Mouse (Mus musculus) MEL (cell line): ENCODE measurements around the gene Pycr1. TPM values are rescaled to one million over a fixed set of nuclear protein-coding genes. Genes with fewer than 3 reads are reported as not detected.
A peak's percentile ranks its signal among the peaks of the same experiment; 100 is the strongest.

Experiments
- DNase-seq: peaks from one replicate; pipeline ENCODE4 v3.0.0; 2011; ENCODE audit warnings: low read depth, low spot score
- H3K27ac ChIP-seq: 2 replicates; pipeline ENCODE4 v1.5.1; 2012; ENCODE audit warnings: low read depth, mild to moderate bottlenecking, control low read depth, low read length, moderate library complexity; ENCODE audit not compliant: control insufficient read depth
- H3K27me3 ChIP-seq, 2 experiments: fragments of 150-350 bp in 1 of 2; sonication (generic) in 1 of 2; 2 replicates each; pipeline ENCODE4 v1.6.1; 2012; ENCODE audit warnings: low read length in 2 of 2, mild to moderate bottlenecking in 2 of 2, improper control_type of control experiment in 1 of 2, moderate library complexity in 1 of 2; ENCODE audit not compliant: insufficient read depth in 2 of 2, control insufficient read depth in 1 of 2
- H3K36me3 ChIP-seq, 2 experiments: 2 replicates each; pipeline ENCODE4 v1.6.1; 2012 to 2014; ENCODE audit warnings: low read length in 2 of 2, improper control_type of control experiment in 1 of 2, inconsistent platforms in 1 of 2, mild to moderate bottlenecking in 1 of 2; ENCODE audit not compliant: insufficient read depth in 2 of 2, control insufficient read depth in 1 of 2
- H3K4me1 ChIP-seq, 2 experiments: fragments of 150-350 bp in 1 of 2; sonication (generic) in 1 of 2; 2 replicates each; pipeline ENCODE4 v1.6.1; 2012; ENCODE audit warnings: low read length in 2 of 2, improper control_type of control experiment in 1 of 2, mild to moderate bottlenecking in 1 of 2; ENCODE audit not compliant: insufficient read depth in 2 of 2, control insufficient read depth in 1 of 2
- H3K4me3 ChIP-seq, 2 experiments: fragments of 150-350 bp in 1 of 2; sonication (generic) in 1 of 2; 2 replicates each; pipeline ENCODE4 v1.5.1; 2012; ENCODE audit warnings: low read depth in 2 of 2, low read length in 2 of 2, mild to moderate bottlenecking in 2 of 2, moderate library complexity in 2 of 2, control low read depth in 1 of 2, improper control_type of control experiment in 1 of 2; ENCODE audit not compliant: control insufficient read depth in 1 of 2, insufficient read depth in 1 of 2
- H3K79me2 ChIP-seq: 2 replicates; pipeline ENCODE4 v1.6.1; 2012; ENCODE audit warnings: mild to moderate bottlenecking, low read length, moderate library complexity; ENCODE audit not compliant: control insufficient read depth, poor library complexity, insufficient read depth
- H3K9ac ChIP-seq: 2 replicates; pipeline ENCODE4 v1.6.1; 2012; ENCODE audit warnings: low read depth, mild to moderate bottlenecking, control low read depth, low read length, moderate library complexity; ENCODE audit not compliant: control insufficient read depth, poor library complexity, severe bottlenecking
- H3K9me3 ChIP-seq: fragments of 150-350 bp; sonication (generic); replicated peaks from 2 replicates; pipeline ENCODE4 v1.6.1; 2012; ENCODE audit warnings: mild to moderate bottlenecking, low read length, improper control_type of control experiment, moderate library complexity; ENCODE audit not compliant: insufficient read depth
- BHLHE40 ChIP-seq: IDR thresholded peaks from 2 replicates; pipeline ENCODE4 v1.6.1; 2012; ENCODE audit warnings: low read depth, mild to moderate bottlenecking, inconsistent platforms, low read length, improper control_type of control experiment, borderline replicate concordance
- CHD1 ChIP-seq: IDR thresholded peaks from 2 replicates; pipeline ENCODE4 v1.6.1; 2012; ENCODE audit warnings: low read depth, mild to moderate bottlenecking, inconsistent platforms, low read length, improper control_type of control experiment
- GABPA ChIP-seq: IDR thresholded peaks from 2 replicates; pipeline ENCODE4 v1.6.1; 2012; ENCODE audit warnings: low read depth, mild to moderate bottlenecking, inconsistent platforms, low read length, improper control_type of control experiment, moderate library complexity
- MAX ChIP-seq: IDR thresholded peaks from 2 replicates; pipeline ENCODE4 v1.6.1; 2011; ENCODE audit warnings: low read length, improper control_type of control experiment
- MAZ ChIP-seq: IDR thresholded peaks from 2 replicates; pipeline ENCODE4 v1.6.1; 2012; ENCODE audit warnings: low read depth, mild to moderate bottlenecking, inconsistent platforms, low read length, improper control_type of control experiment
- MYB ChIP-seq: IDR thresholded peaks from 2 replicates; pipeline ENCODE4 v1.6.1; 2011; ENCODE audit warnings: mild to moderate bottlenecking, low read depth, low read length, improper control_type of control experiment
- POLR2A ChIP-seq, 2 experiments: IDR thresholded peaks; 2 replicates each; pipeline ENCODE4 v1.6.1; 2011 to 2012; ENCODE audit warnings: low read length in 2 of 2, mild to moderate bottlenecking in 2 of 2, control low read depth in 1 of 2, improper control_type of control experiment in 1 of 2, low read depth in 1 of 2, moderate library complexity in 1 of 2; ENCODE audit not compliant: control insufficient read depth in 1 of 2, insufficient read depth in 1 of 2, poor library complexity in 1 of 2
- POLR2AphosphoS2 ChIP-seq: IDR thresholded peaks from 2 replicates; pipeline ENCODE4 v1.6.1; 2011; ENCODE audit warnings: low read length, improper control_type of control experiment
- POLR2AphosphoS5 ChIP-seq: IDR thresholded peaks from 2 replicates; pipeline ENCODE4 v1.6.1; 2012; ENCODE audit warnings: low read depth, borderline replicate concordance, mild to moderate bottlenecking, inconsistent platforms, low read length, moderate library complexity, mixed read lengths
- RAD21 ChIP-seq: IDR thresholded peaks from 2 replicates; pipeline ENCODE4 v1.6.1; 2011; ENCODE audit warnings: mild to moderate bottlenecking, low read depth, low read length, improper control_type of control experiment
- RCOR1 ChIP-seq: IDR thresholded peaks from 2 replicates; pipeline ENCODE4 v1.6.1; 2012; ENCODE audit warnings: low read depth, mild to moderate bottlenecking, inconsistent platforms, low read length, improper control_type of control experiment
- TAL1 ChIP-seq: IDR thresholded peaks from 2 replicates; pipeline ENCODE4 v1.6.1; 2012; ENCODE audit warnings: mild to moderate bottlenecking, inconsistent platforms, low read length, moderate library complexity, mixed read lengths
- ZMIZ1 ChIP-seq: IDR thresholded peaks from 2 replicates; pipeline ENCODE4 v1.6.1; 2012; ENCODE audit warnings: low read depth, mild to moderate bottlenecking, inconsistent platforms, low read length, improper control_type of control experiment, moderate library complexity
- polyA plus RNA-seq, 2 experiments: library from polyadenylated mRNA; stranded (reverse) in 1 of 2; unstranded in 1 of 2; fragments of >175 nt in 1 of 2; fragments of >200 nt in 1 of 2; gene quantifications; 2 replicates each; pipeline versions ENCODE4 v1.2.1 to v1.2.4; 2012; ENCODE audit warnings: low replicate concordance in 2 of 2, low read depth in 1 of 2; ENCODE audit not compliant: insufficient read length in 2 of 2, insufficient read depth in 1 of 2, missing spikeins in 1 of 2
- total RNA-seq: library from RNA; depleted of rRNA; stranded (reverse); fragments of 300-350 nt; gene quantifications from 2 replicates; pipeline ENCODE4 v1.2.3, GENCODE M21; 2012

Gene Pycr1
- total and polyA plus RNA-seq, 3 experiments: 2.6 to 15.3 TPM; not detected in 1

DNA sequence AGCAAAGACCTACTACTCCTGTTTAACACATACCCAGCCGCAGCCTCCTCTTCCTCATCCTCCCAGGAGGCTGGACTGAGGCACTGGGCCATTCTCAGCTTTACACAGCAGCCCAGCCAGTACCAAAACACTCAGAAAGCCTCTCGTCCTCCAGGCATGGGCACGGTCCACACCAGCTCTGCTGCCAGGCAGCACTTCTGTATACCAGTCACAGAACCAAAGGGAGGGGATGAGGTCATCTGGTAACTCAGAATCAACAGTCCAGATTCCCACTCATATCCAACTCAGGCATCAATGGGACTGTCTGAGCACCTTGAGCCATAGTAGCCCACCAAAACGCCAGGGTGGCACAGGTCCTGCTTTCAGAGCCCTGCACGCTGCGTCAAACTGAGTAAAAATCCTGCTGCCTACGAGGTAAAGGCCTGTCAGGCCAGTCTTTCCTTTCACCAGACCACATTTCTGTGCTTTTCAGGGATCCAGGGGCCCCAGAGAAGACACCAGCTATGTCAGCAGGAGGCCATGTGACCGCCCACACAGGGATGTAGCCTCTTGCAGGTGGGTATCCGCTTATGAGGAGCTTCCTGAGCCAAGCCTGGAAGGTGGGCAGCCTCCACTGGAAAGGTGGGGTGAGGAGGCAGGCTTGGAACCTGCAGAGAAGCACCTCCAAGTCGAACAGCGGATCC lies 16.6 kb downstream of the Pycr1 start:
- Histone ChIP-seq H3K9me3 (no peaks in the 10 kb centered on the region), H3K36me3 (peaks cover 3 to 31% of the 10 kb centered on the region in 2 experiments), H3K4me3 (no peak overlapping the region), H3K79me2 (peaks cover 58% of the 10 kb centered on the region), H3K9ac (no peak overlapping the region), H3K27ac (no peak overlapping the region), H3K27me3 (no peaks in the 10 kb centered on the region), H3K4me1 (peaks cover 18 to 35% of the 10 kb centered on the region in 2 experiments)
- TF ChIP-seq RAD21: no peak
- peak in 1 of 2 experiments; percentile 40; a peak in 2 of 4 replicates for TF ChIP-seq POLR2A (IDR thresholded peaks at IDR 0.05; ENCODE audit: control insufficient read depth in 1 of 2, insufficient read depth in 1 of 2, low read depth in 1 of 2, low read length in 2 of 2, poor library complexity in 1 of 2)
- TF ChIP-seq MYB: no peak
- DNase-seq: no peak

GRCm38 (mm10) chr11:120625152-120625775 lies 18.3 kb downstream of the Pycr1 start, which contains the start of gene Sirt7:
Sirt7 (minus strand) TSS chr11:120625240.
- Histone ChIP-seq H3K79me2 (peaks cover 41% of the 10 kb centered on the region), H3K27me3 (no peaks in the 10 kb centered on the region), H3K9ac (peak within 1 kb of the TSS; percentile 92), H3K9me3 (no peaks in the 10 kb centered on the region), H3K36me3 (peaks cover 3 to 17% of the 10 kb centered on the region in 2 experiments), H3K4me1 (peaks cover 4 to 19% of the 10 kb centered on the region in 2 experiments), H3K27ac (peak within 1 kb of the TSS; percentile 54), H3K4me3 (peak within 1 kb of the TSS; percentile 82 to 93)
- 0 out of 2 replicates have a peak, but pooled peaks have one; percentile 45 for TF ChIP-seq CHD1
- TF ChIP-seq POLR2AphosphoS5: no peak
- peak; percentile 62 for TF ChIP-seq POLR2AphosphoS2
- TF ChIP-seq ZMIZ1: peak; percentile 37; the same call in 1 of the 2 replicates
- TF ChIP-seq MAX: no peak
- TF ChIP-seq POLR2A (IDR thresholded peaks at IDR 0.05; ENCODE audit: control insufficient read depth in 1 of 2, insufficient read depth in 1 of 2, low read depth in 1 of 2, low read length in 2 of 2, poor library complexity in 1 of 2): peak in 1 of 2 experiments; percentile 15; a peak in 1 of 4 replicates
- no peak for TF ChIP-seq BHLHE40
- no peak for TF ChIP-seq RCOR1
- TF ChIP-seq TAL1: no peak
- TF ChIP-seq GABPA: no peak
- TF ChIP-seq MAZ: 0 out of 2 replicates have a peak, but pooled peaks have one; percentile 13
- DNase-seq: no peak
